Mouse (Mus musculus) C2C12 (cell line): Measurements from ENCODE around the gene Cox6a2.

Source experiments
- CEBPB ChIP-seq: IDR thresholded peaks from one replicate; pipeline ENCODE4 v1.6.1; 2011; ENCODE audit warnings: low read depth, mild to moderate bottlenecking, control low read depth, moderate library complexity
- CTCF ChIP-seq: IDR thresholded peaks from one replicate; pipeline ENCODE4 v1.5.1; 2011; ENCODE audit not compliant: control insufficient read depth, insufficient read depth, insufficient read length
- MYOD1 ChIP-seq: IDR thresholded peaks from one replicate; pipeline ENCODE4 v1.6.1; 2011; ENCODE audit warnings: low read depth; ENCODE audit not compliant: control insufficient read depth, insufficient read length
- MYOG ChIP-seq: IDR thresholded peaks from one replicate; pipeline ENCODE4 v1.6.1; 2011; ENCODE audit not compliant: control insufficient read depth, insufficient read length; ENCODE audit errors: extremely low read depth
- USF1 ChIP-seq: IDR thresholded peaks from one replicate; pipeline ENCODE4 v1.6.1; 2011; ENCODE audit warnings: low read depth, mild to moderate bottlenecking, control low read depth, moderate library complexity

DNA sequence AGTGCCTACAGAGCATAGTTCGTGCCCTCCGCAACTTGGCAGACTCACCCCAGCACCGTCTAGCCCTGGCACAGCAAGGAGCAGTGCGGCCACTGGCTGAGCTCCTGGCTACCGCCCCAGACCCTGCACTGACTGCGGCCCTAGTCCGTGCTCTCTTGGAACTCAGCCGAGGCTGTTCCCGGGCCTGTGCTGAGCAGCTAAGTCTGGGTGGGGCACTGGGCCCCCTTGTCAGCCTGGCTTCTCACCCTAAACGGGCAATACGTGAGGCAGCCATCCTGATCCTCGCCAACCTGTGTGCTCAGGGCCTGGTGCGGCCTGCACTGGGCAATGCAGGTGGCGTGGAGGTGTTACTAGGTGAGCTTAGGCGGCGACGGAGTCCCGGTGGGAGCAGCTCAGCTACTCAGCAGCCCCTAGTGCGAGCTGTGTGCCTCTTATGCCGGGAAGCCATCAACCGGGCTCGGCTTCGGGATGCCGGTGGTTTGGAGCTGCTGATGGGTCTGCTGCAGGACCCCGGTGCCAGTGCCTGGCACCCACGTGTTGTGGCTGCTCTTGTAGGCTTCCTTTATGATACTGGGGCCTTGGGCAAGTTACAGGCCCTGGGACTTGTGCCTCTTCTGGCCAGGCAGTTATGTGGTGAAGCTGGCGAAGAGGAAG is 34.1 kb upstream of the Cox6a2 start:
- TF ChIP-seq MYOG, result no peak
- TF ChIP-seq CTCF, result no peak
- no peak for TF ChIP-seq CEBPB
- TF ChIP-seq MYOD1, result no peak
- TF ChIP-seq USF1, result no peak
